Mouse (Mus musculus) layer of hippocampus, postnatal 10 days (tissue): ENCODE measurements around the gene Gm13285. TPM values are rescaled to one million over a fixed set of nuclear protein-coding genes. Genes with fewer than 3 reads are reported as not detected.
"Not testable (repeated sequence)": the region's sequence is repeated elsewhere in the genome, so short reads cannot be mapped to it uniquely, and the experiment has no call there.

Experiments
- DNase-seq, 2 experiments: peaks; one replicate each; pipeline ENCODE4 v3.0.0; 2021; ENCODE audit warnings: low spot score in 2 of 2
- total RNA-seq, 2 experiments: library from RNA; stranded (reverse); gene quantifications; 2 replicates each; pipeline ENCODE4 v1.2.3; 2021

The Gm13285 gene
- total RNA-seq, 2 experiments from 2014 or later: not detected

GRCm38 (mm10) chr4:88793936-88794675 lies 5.4 kb upstream of the Gm13285 start, which contains the start of gene Gm13275:
Gene Gm13275 (plus strand): TSS chr4:88794487.
- peak; percentile 74 to 80 for DNase-seq

- not testable (repeated sequence) for DNase-seq
Measured at GRCm38 (mm10) chr4:88797097-88797496, 2.4 kb upstream of the Gm13285 start, which contains the start of gene Gm13279. Gene Gm13279 (plus strand): TSS chr4:88797397.

GRCm38 (mm10) chr4:88802954-88803353 lies 3.5 kb downstream of the Gm13285 start, which contains the start of gene Gm13287:
Gene Gm13287 (plus strand): TSS chr4:88803254.
- DNase-seq: not testable (repeated sequence)

GRCm38 (mm10) chr4:88805231-88805630 lies 5.8 kb downstream of the Gm13285 start, which contains the start of gene Gm13288:
Gene Gm13288 (plus strand): TSS chr4:88805531.
- DNase-seq: not testable (repeated sequence)

- peak; percentile 4 to 14 for DNase-seq
Measured at GRCm38 (mm10) chr4:88805761-88806160, 6.3 kb downstream of the Gm13285 start.

- no peak for DNase-seq
Measured at GRCm38 (mm10) chr4:88815928-88816327, 16.5 kb downstream of the Gm13285 start, which contains the start of gene Ifna7. Gene Ifna7 (plus strand): TSS chr4:88816228.

- no peak for DNase-seq
Measured at GRCm38 (mm10) chr4:88819659-88820058, 20.2 kb downstream of the Gm13285 start, which contains the start of gene Ifna11. Gene Ifna11 (plus strand): TSS chr4:88819959.

- DNase-seq: peak; percentile 5 to 26
Measured at GRCm38 (mm10) chr4:88822995-88823394, 23.5 kb downstream of the Gm13285 start.

- DNase-seq: not testable (repeated sequence)
Measured at GRCm38 (mm10) chr4:88827116-88827515, 27.7 kb downstream of the Gm13285 start, which contains the start of gene Ifna6. Gene Ifna6 (plus strand): TSS chr4:88827416.

- DNase-seq: peak; percentile 47 to 54
Measured at GRCm38 (mm10) chr4:88830523-88830922, 31.1 kb downstream of the Gm13285 start.

GRCm38 (mm10) chr4:88835225-88835624 lies 35.8 kb downstream of the Gm13285 start, which contains the start of gene Ifna5:
Gene Ifna5 (plus strand): TSS chr4:88835525.
- DNase-seq: not testable (repeated sequence)

GRCm38 (mm10) chr4:88838828-88839227 lies 39.4 kb downstream of the Gm13285 start:
- peak in 1 of 2 experiments; percentile 14 for DNase-seq

GRCm38 (mm10) chr4:88840058-88840457 lies 40.6 kb downstream of the Gm13285 start:
- no peak for DNase-seq

- no peak for DNase-seq
Measured at GRCm38 (mm10) chr4:88841438-88841911, 42.0 kb downstream of the Gm13285 start, which contains the start of gene Ifna4. Gene Ifna4 (plus strand): TSS chr4:88841861.

- DNase-seq: no peak
Measured at GRCm38 (mm10) chr4:88845334-88845733, 45.9 kb downstream of the Gm13285 start.

- no peak for DNase-seq
Measured at GRCm38 (mm10) chr4:88849698-88850097, 50.2 kb downstream of the Gm13285 start, which contains the start of gene Ifna1. Gene Ifna1 (plus strand): TSS chr4:88850087.

Other genes starting within 250 kb of the Gm13285 start
- not detected for gene Ifna15, start 241.4 kb upstream of the Gm13285 start, total RNA-seq
- not detected for gene Ifna14, start 227.9 kb upstream of the Gm13285 start, total RNA-seq
- gene Ifna9, start 207.3 kb upstream of the Gm13285 start, total RNA-seq: not detected
- gene Ifna12, start 196.3 kb upstream of the Gm13285 start, total RNA-seq: not detected
- gene C87499, start 165.3 kb upstream of the Gm13285 start, total RNA-seq: not detected
- gene Ifna13, start 155.2 kb upstream of the Gm13285 start, total RNA-seq: not detected
- not detected for gene Ifna16, start 122.7 kb upstream of the Gm13285 start, total RNA-seq
- not detected for gene Ifna2, start 115.8 kb upstream of the Gm13285 start, total RNA-seq
- not detected for gene Ifnab, start 108.3 kb upstream of the Gm13285 start, total RNA-seq
- 1 to 10 TPM; 1.2 to 1.3 TPM for gene Gm26566, start 77.9 kb upstream of the Gm13285 start, total RNA-seq
- gene Klhl9, start 77.2 kb upstream of the Gm13285 start, total RNA-seq: 100 to 1,000 TPM; 102 to 104 TPM
- gene Gm13271, start 44.8 kb upstream of the Gm13285 start, total RNA-seq: not detected
- not detected for gene Gm13283, start 39.5 kb upstream of the Gm13285 start, total RNA-seq
- not detected for gene Gm13290, start 25.8 kb upstream of the Gm13285 start, total RNA-seq
- gene Gm13289, start 22.7 kb upstream of the Gm13285 start, total RNA-seq: not detected
- gene Gm13272, start 19.8 kb upstream of the Gm13285 start, total RNA-seq: not detected
- not detected for gene Ifnz, start 17.5 kb upstream of the Gm13285 start, total RNA-seq
- gene Gm13276, start 14.0 kb upstream of the Gm13285 start, total RNA-seq: not detected
- gene Gm13277, start 11.0 kb upstream of the Gm13285 start, total RNA-seq: not detected
- gene Gm13278, start 8.1 kb upstream of the Gm13285 start, total RNA-seq: not detected
- gene Gm13275, start 5.2 kb upstream of the Gm13285 start, total RNA-seq: not detected
- gene Gm13279, start 2.3 kb upstream of the Gm13285 start, total RNA-seq: not detected
- gene Gm13287, start 3.6 kb downstream of the Gm13285 start, total RNA-seq: not detected
- not detected for gene Gm13288, start 5.9 kb downstream of the Gm13285 start, total RNA-seq
- not detected for gene Ifna7, start 16.6 kb downstream of the Gm13285 start, total RNA-seq
- gene Ifna11, start 20.3 kb downstream of the Gm13285 start, total RNA-seq: not detected
- gene Ifna6, start 27.8 kb downstream of the Gm13285 start, total RNA-seq: not detected
- not detected for gene Ifna5, start 35.9 kb downstream of the Gm13285 start, total RNA-seq
- gene Ifna4, start 42.2 kb downstream of the Gm13285 start, total RNA-seq: not detected
- not detected for gene Ifna1, start 50.4 kb downstream of the Gm13285 start, total RNA-seq
- gene Ifne, start 80.5 kb downstream of the Gm13285 start, total RNA-seq: not detected